Mouse (Mus musculus) heart, postnatal 0 days (tissue): ENCODE data around the gene Il9. TPM values are rescaled to one million over a fixed set of nuclear protein-coding genes. Genes with fewer than 3 reads are reported as not detected.

Source experiments
- ATAC-seq: fragments of 200-750 bp; cut with Nextera tagmentation; 2 replicates; pipeline ENCODE4 v1.8.0; 2017; ENCODE audit warnings: low read depth, moderate number of reproducible peaks, moderate library complexity; ENCODE audit not compliant: insufficient read depth
- DNase-seq: peaks from one replicate; pipeline ENCODE4 v3.0.0-alpha.2; 2016; ENCODE audit warnings: low spot score
- H3K27ac ChIP-seq: fragments of 300-500 bp; sonication (generic); 2 replicates; pipeline ENCODE4 v1.5.1; 2014; ENCODE audit warnings: low read depth, mild to moderate bottlenecking
- H3K27me3 ChIP-seq: fragments of 300-500 bp; sonication (generic); 2 replicates; pipeline ENCODE4 v1.6.1; 2014; ENCODE audit warnings: low read length, mixed read lengths; ENCODE audit not compliant: control insufficient read depth, insufficient read depth
- H3K36me3 ChIP-seq: fragments of 300-500 bp; sonication (generic); replicated peaks from 2 replicates; pipeline ENCODE4 v1.6.1; 2014; ENCODE audit warnings: low read length, mixed read lengths; ENCODE audit not compliant: control insufficient read depth, insufficient read depth
- H3K4me1 ChIP-seq: fragments of 300-500 bp; sonication (generic); 2 replicates; pipeline ENCODE4 v1.6.1; 2014; ENCODE audit warnings: antibody characterized with exemption; ENCODE audit not compliant: control insufficient read depth, insufficient read depth
- H3K4me2 ChIP-seq: fragments of 300-500 bp; sonication (generic); 2 replicates; pipeline ENCODE4 v1.6.1; 2014; ENCODE audit warnings: low read depth, mild to moderate bottlenecking, low read length, moderate library complexity
- H3K4me3 ChIP-seq: fragments of 300-500 bp; sonication (generic); 2 replicates; pipeline ENCODE4 v1.5.1; 2014; ENCODE audit warnings: low read depth, low read length
- H3K9ac ChIP-seq: fragments of 300-500 bp; sonication (generic); replicated peaks from 2 replicates; pipeline ENCODE4 v1.6.1; 2014; ENCODE audit warnings: low read depth, low read length, mixed read lengths
- H3K9me3 ChIP-seq: fragments of 300-500 bp; sonication (generic); replicated peaks from 2 replicates; pipeline ENCODE4 v1.6.1; 2016; ENCODE audit warnings: low read length; ENCODE audit not compliant: control insufficient read depth
- CTCF ChIP-seq: IDR thresholded peaks from 2 replicates; pipeline ENCODE4 v1.5.1; 2016; ENCODE audit warnings: antibody characterized with exemption, control low read depth, low read depth
- EP300 ChIP-seq: IDR thresholded peaks from 2 replicates; pipeline ENCODE4 v1.6.1; 2016; ENCODE audit warnings: antibody characterized with exemption, low read depth
- WGBS: fragments of 180-500 bp; shearing (Covaris S2); extraction: QIAGEN DNeasy Blood & Tissue Kit; methylation state at CpG from one replicate; pipeline ENCODE4 v1.1.7; 2014; 5-methylcytosine and 5-hydroxymethylcytosine counted together
- polyA plus RNA-seq: library from polyadenylated mRNA; unstranded; fragments of >200 nt; fragmentation: Nextera tagmentation; extraction: Ambion mirVana; gene quantifications from 2 replicates; pipeline ENCODE4 v1.2.1, GENCODE M21; 2015
- total RNA-seq: library from RNA; depleted of rRNA; stranded (reverse); fragments of >200 nt; gene quantifications from 2 replicates; pipeline ENCODE4 v1.2.3, GENCODE M21; 2014; ENCODE audit warnings: low replicate concordance

Il9 gene
- total and polyA plus RNA-seq, 2 experiments from 2014 or later = not detected

- DNase-seq (no peak), ATAC-seq (no peak)
- no peak overlapping the region for H3K9ac ChIP-seq
- H3K4me2 ChIP-seq = no peak overlapping the region
- no peaks in the 10 kb centered on the region for H3K9me3 ChIP-seq
- no peaks in the 10 kb centered on the region for H3K4me1 ChIP-seq
- H3K27me3 ChIP-seq = no peaks in the 10 kb centered on the region; the same call in 1 of the 2 replicates
- no peak overlapping the region for H3K4me3 ChIP-seq
- H3K36me3 ChIP-seq = no peaks in the 10 kb centered on the region
- no peak for TF ChIP-seq EP300
- no peak for TF ChIP-seq CTCF
- 65% methylated on average over 4 of the region's 4 CpGs for WGBS
- no peak overlapping the region for H3K27ac ChIP-seq
Measured at GRCm38 (mm10) chr13:56461460-56461859, 20.6 kb downstream of the Il9 start.

DNA sequence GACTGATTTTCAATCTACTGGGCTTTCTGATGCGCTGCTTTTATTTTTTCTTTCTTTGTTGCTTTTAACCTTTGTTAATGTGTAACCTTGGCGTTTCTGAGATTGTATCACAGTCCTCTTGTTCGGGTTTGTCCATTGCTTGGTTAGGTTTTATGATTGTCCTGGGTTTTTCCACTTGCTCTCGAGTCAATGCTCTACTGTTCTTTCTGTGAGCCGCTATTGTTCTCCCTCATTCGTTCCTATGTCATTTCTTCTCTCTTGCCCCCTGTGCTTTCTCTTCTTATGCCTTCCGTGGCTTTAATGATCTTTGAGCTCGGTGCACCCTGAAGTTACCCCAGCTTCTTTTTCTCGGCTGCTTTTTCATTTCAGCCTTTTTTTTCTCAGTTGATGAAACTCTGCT, 24.0 kb downstream of the Il9 start:
- Histone ChIP-seq H3K4me1 (no peaks in the 10 kb centered on the region), H3K9me3 (no peaks in the 10 kb centered on the region), H3K9ac (no peak overlapping the region), H3K27ac (no peak overlapping the region), H3K4me3 (no peak overlapping the region), H3K27me3 (no peaks in the 10 kb centered on the region; the same call in 1 of the 2 replicates), H3K36me3 (no peaks in the 10 kb centered on the region), H3K4me2 (no peak overlapping the region)
- no peak for TF ChIP-seq EP300
- no peak for TF ChIP-seq CTCF
- DNase-seq (no peak), ATAC-seq (no peak)
- WGBS = 64% methylated on average over 9 of the region's 9 CpGs

DNA sequence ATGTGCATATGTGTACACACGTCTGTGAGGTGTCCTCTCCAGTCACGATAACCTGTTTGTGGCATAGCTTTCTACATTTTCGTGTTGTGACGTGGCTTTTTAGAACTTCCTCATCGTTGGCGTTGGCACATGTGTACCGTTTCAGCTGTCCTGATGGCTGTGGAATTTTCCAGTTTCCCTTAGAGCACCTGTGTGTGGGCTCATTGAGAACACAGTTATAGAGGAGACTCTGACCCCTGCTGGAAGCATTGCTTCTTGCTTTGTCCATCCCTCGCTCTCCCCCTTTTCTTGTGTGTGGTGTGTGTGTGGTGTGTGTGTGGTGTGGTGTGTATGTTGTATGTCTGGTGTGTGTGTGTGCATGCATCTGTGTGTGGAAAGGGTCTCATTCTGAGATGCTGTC, 32.0 kb downstream of the Il9 start:
- WGBS = 76% methylated on average over 8 of the region's 8 CpGs
- Histone ChIP-seq H3K9me3 (no peaks in the 10 kb centered on the region), H3K36me3 (no peaks in the 10 kb centered on the region), H3K4me2 (no peak overlapping the region), H3K27ac (no peak overlapping the region), H3K4me3 (no peak overlapping the region), H3K4me1 (no peaks in the 10 kb centered on the region), H3K9ac (no peak overlapping the region), H3K27me3 (no peaks in the 10 kb centered on the region)
- no peak for ATAC-seq
- no peak for TF ChIP-seq EP300
- peak; percentile 16; the same call in 1 of the 2 replicates for TF ChIP-seq CTCF
- no peak for DNase-seq

DNA sequence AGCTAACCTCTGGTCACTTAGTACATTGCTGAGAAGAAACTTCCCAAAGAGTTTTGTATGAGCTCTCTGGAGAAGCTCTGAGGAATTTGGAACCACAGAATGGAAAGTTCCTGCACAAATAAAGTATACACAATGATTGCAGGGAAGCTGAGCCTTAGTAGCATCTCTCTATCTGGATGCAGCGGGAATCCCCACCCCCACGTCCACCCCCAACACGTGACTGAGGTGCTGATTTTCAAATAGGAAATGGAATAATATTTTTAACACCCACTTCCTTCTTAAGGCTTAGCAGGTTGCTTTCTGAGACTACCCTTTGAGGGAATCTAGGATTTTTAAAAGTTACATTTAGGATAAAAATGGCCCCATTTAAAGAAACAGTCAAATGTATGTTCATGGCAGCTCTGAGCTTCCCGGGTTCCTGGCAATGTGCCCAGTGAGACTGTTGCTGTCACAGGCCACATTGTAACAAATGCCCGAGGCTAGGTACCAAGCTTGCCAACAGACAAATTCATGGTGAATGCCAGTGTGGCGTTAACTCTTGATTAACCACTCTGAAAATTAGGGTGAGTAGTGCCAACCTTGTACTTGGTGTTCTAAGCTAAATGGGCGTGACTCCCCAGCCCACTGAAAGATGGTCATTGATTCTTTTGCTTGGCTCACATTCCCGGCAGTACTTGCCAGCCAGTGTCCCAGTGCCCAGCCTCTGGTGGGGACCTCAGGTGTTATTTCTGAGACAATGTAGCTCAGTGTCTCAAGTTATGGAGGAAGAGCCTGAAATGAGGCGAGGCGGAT, 32.6 kb downstream of the Il9 start:
- H3K9me3 ChIP-seq = no peaks in the 10 kb centered on the region
- ATAC-seq (no peak), DNase-seq (no peak)
- no peak overlapping the region for H3K4me3 ChIP-seq
- no peak overlapping the region for H3K27ac ChIP-seq
- H3K9ac ChIP-seq = no peak overlapping the region
- TF ChIP-seq EP300 (no peak), CTCF (no peak)
- no peaks in the 10 kb centered on the region for H3K27me3 ChIP-seq
- 61% methylated on average over 10 of the region's 10 CpGs for WGBS
- H3K4me1 ChIP-seq = no peaks in the 10 kb centered on the region
- no peaks in the 10 kb centered on the region for H3K36me3 ChIP-seq
- no peak overlapping the region for H3K4me2 ChIP-seq

DNA sequence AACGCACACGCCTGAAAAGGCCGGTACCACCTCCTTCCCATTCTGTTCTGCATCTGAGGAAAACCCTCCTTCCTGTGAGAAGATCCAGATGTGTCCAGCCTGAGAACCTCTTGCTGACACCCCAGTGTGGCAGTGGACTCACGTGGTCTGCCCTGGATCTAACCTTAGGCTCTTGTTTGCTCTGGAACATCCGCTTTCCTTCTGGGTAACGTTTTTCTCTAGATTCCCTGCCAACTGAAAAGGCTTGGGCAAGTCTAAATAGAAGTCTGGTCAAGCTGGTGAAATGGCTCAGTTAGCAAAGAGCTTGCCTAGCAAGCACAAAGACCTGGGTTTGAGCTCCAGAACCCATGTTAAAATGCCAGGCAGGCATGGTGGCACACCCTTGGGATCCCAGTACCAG, 37.0 kb downstream of the Il9 start:
- no peak for ATAC-seq
- no peak overlapping the region for H3K9ac ChIP-seq
- DNase-seq = no peak
- no peak overlapping the region for H3K27ac ChIP-seq
- peaks cover 4% of the 10 kb centered on the region; the same call in 1 of the 2 replicates for H3K9me3 ChIP-seq
- no peaks in the 10 kb centered on the region for H3K4me1 ChIP-seq
- 80% methylated on average over 6 of the region's 6 CpGs for WGBS
- H3K4me2 ChIP-seq = no peak overlapping the region
- TF ChIP-seq CTCF (no peak), EP300 (no peak)
- peaks cover 11% of the 10 kb centered on the region for H3K27me3 ChIP-seq
- no peaks in the 10 kb centered on the region for H3K36me3 ChIP-seq
- no peak overlapping the region for H3K4me3 ChIP-seq

GRCm38 (mm10) chr13:56444112-56444511, 37.9 kb downstream of the Il9 start:
- H3K27ac ChIP-seq = no peak overlapping the region
- no peak overlapping the region for H3K9ac ChIP-seq
- 85% methylated on average over 3 of the region's 3 CpGs for WGBS
- H3K36me3 ChIP-seq = no peaks in the 10 kb centered on the region
- peaks cover 20% of the 10 kb centered on the region for H3K27me3 ChIP-seq
- TF ChIP-seq CTCF (no peak), EP300 (no peak)
- H3K4me3 ChIP-seq = no peak overlapping the region
- no peaks in the 10 kb centered on the region for H3K4me1 ChIP-seq
- DNase-seq (no peak), ATAC-seq (no peak)
- no peak overlapping the region for H3K4me2 ChIP-seq
- H3K9me3 ChIP-seq = peaks cover 4% of the 10 kb centered on the region; the same call in 1 of the 2 replicates
